Mouse (Mus musculus) frontal cortex, postnatal 14 days (tissue): ENCODE data around the gene Scrg1.
A peak's percentile ranks its signal among the peaks of the same experiment; 100 is the strongest.
"Not testable (repeated sequence)": the region's sequence is repeated elsewhere in the genome, so short reads cannot be mapped to it uniquely, and the experiment has no call there.

ENCODE experiments used
- DNase-seq, 2 experiments: peaks; one replicate each; pipeline ENCODE4 v3.0.0; 2022; ENCODE audit warnings: low spot score in 2 of 2

The Scrg1 gene

DNA sequence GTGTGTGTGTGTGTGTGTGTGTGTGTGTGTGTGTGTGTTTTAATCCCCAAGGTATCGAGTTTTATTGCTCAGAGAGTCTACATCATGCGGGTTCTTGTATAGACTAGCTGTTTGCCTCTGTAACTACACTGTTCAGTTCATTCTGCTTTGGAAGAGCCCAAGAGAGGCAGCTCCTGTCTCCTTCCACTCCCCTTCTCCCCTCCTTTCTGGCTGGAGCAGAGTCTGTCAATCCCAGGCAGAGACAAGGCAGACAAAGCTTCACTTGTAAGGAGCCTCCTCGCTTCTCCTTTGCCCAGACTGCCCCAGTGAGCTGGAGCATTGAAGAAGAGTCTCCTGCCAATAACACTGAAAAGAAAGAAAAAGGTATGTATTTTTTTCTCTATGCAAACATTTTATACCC is at the start of gene Scrg1:
Scrg1 (plus strand) TSS at position 159 of the 400 bp plus-strand sequence.
- no peak for DNase-seq

DNA sequence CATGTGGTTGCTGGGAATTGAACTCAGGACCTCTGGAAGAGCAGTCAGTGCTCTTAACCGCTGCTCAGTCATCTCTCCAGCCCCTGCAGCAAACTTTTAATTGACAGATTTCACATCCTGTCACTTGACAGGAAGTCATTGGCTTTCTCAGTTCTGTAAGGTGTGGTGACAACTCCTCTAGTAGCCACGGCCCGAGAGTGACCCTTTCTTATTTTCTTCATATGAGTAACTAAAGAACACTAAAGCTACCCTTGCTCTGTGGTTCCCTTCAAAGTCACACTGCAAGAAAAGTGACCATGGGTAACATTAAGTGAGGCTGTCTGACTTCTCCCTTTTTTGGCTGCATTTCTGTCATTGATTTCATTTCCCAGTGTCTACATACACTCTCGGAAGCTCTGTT is 49.4 kb upstream of the Scrg1 start:
- no peak for DNase-seq

DNA sequence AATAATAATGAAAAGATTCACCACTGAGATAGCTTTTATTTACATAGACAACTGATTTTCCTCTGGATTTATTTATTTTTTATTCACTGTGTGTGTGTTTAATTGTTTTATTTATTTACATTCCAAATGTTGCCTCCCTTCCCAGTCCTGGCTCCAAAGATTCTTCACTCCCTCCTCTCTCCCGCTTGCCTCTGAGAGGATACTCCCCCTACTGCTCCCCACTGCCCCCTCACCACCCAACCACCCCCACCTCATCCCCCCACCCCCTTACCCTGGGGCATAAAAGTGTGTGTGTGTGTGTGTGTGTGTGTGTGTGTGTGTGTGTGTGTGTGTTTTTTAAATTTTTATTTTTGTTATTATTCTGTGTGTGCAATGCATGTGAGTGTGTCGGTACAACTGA is 46.4 kb upstream of the Scrg1 start:
- no peak for DNase-seq

DNA sequence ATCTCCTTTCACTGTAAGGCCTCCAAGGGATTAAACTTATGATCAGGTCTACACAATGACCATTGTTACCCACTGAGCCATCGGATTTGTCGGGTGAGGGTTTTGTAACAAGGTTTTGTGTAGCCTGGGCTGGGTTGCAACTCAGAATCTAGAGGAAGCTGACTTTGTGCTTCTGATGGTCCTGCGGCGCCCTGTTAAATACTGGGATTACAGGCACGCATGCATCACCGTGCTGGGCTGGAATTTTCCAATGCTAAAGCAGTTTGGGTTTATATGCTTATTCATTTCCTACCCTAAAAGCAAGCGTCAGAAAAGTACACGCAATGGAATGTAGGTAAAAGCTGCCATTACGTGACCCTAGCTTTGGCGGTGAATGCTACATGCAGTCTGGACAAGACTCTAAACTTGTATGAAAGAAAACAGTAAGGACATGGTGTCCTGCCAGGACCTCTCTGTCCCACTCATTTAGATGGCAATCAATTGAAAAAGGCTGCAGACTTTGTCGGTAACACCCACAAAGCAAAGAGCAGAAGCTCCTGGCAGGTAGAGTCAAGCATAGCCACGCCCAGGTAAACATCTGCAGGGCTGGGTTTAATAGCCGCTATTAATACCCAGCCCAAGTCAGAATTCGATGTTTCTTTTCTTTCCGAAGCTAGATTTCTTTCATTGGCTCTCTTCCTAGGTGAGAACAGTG is 45.8 kb upstream of the Scrg1 start:
- no peak for DNase-seq

- DNase-seq: no peak
These were observed 45.3 kb upstream of the Scrg1 start for GRCm38 (mm10) chr8:57410473-57410863.

- DNase-seq: no peak
These were observed 44.4 kb upstream of the Scrg1 start for GRCm38 (mm10) chr8:57411366-57411765.

GRCm38 (mm10) chr8:57416827-57417226 is 38.9 kb upstream of the Scrg1 start:
- DNase-seq: no peak

GRCm38 (mm10) chr8:57426074-57426473 is 29.6 kb upstream of the Scrg1 start:
- DNase-seq: no peak

- DNase-seq: no peak
These were observed 27.9 kb upstream of the Scrg1 start for GRCm38 (mm10) chr8:57427581-57428366.

- DNase-seq: no peak
These were observed 27.2 kb upstream of the Scrg1 start for GRCm38 (mm10) chr8:57428566-57428965.

DNA sequence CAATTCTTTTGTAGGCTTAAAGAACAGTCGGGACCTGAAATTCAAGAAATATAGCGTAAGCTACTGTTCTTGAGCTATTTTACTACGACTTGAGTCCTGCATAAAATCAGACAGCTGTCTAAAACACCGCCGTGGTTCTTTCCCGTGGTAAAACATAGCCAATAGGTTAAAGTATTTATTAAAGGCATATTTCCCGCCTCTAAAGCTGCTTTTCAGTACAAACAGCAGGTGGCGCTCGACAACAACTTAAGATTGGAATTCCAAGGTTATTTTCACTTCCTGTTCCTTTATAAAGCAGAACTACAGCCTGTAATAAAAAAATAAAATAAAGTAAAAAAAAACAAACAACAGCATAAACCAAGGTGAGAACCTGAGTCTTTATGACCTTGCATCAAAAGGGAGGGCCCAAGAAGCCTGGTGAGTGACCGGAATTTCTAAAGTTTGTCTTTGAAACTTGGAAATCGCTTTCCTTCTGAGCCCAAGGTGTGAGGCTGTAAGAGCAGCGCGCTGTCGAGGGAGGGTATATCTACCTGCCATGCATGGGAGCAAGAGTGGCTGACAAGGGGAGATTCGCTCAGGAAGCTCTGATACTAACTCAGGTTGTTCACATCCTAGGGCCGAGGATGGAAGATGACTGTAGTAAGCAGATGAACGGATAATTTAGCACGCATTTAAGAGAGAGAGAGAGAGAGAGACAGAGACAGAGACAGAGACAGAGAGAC is 26.4 kb upstream of the Scrg1 start:
- peak in 1 of 2 experiments; percentile 60 for DNase-seq

DNA sequence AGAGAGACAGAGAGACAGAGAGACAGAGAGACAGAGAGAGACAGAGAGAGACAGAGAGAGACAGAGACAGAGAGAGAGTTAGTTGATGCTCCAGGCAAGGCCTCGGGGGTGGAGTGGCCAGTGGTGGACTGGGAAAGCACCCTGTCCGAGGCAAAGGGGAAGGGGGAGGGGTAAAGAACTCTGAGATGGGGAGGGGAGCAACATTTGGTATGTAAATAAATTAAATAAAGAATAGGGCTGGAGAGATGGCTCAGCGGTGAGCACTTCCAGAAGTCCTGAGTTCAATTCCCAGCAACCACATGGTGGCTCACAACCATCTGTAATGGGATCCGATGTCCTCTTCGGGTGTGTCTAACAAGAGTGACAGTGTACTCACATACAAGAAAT is 25.8 kb upstream of the Scrg1 start:
- DNase-seq: not testable (repeated sequence)

GRCm38 (mm10) chr8:57430901-57431300 is 24.8 kb upstream of the Scrg1 start:
- DNase-seq: no peak

- DNase-seq: no peak
These were observed 22.9 kb upstream of the Scrg1 start for GRCm38 (mm10) chr8:57432802-57433201.

- peak; percentile 56 to 62 for DNase-seq
These were observed 19.8 kb upstream of the Scrg1 start for GRCm38 (mm10) chr8:57435768-57436436.

- no peak for DNase-seq
These were observed 19.3 kb upstream of the Scrg1 start for GRCm38 (mm10) chr8:57436437-57436796.

- no peak for DNase-seq
These were observed 14.6 kb upstream of the Scrg1 start for GRCm38 (mm10) chr8:57441131-57441530.

- no peak for DNase-seq
These were observed 14.2 kb upstream of the Scrg1 start for GRCm38 (mm10) chr8:57441556-57441955.

DNA sequence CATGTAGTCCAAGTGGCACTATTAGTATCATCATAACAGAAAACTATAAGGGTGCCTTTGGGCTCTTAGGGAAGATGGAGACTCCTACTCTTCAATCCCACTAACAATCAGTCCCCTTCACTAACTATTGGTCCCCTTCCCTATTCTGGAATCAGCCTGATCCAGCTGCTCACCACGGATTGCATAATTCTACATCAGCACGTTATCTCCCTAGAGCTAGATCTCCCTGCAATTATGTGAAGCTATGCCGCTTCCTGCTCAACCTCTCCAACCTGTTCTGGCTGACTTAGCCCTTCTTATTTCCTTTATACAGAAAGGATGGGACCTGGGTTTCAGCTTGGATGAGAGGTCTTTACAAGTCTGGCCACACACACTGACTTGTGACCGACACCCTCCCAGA is 12.4 kb upstream of the Scrg1 start:
- DNase-seq: no peak

DNA sequence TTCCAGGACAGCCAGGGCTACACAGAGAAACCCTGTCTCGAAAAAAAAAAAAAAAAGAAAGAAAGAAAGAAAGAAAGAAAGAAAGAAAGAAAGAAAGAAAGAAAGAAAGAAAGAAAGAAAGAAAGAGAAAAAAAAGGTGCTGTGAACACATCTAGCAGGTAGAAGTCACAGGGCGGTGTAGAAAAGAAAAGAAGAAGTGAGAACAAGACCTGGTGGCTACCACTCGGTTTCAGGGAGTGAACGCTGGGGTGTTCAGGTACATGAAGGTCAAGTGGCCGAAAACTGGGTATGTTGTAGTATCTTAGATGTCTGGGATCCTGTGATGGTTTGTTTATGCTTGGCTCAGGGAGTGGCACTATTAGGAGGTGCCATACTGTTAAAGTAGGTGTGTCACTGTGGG is 9.8 kb upstream of the Scrg1 start:
- DNase-seq: not testable (repeated sequence)

DNA sequence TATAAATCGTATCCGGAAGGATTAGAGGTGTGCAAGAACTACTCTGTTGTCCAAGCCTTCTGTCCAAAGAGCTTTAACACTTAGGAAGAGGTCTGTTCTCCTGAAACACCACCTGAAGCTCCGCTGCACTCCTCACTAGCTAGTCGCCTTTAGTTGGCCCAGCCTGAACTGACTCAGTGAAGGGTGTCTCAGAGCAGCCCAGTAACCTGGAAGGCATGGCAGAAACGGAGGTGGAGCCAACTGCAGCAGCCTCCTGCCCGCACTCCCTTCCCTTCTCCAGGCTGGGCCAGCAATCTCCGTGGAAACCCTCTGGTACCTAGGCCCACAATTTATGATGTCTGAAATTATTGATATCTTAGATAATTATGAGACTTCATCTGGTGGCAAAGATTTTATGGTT is 5.0 kb upstream of the Scrg1 start:
- DNase-seq: no peak

- DNase-seq: no peak
These were observed 3.8 kb upstream of the Scrg1 start for GRCm38 (mm10) chr8:57451896-57452295.
